Mouse (Mus musculus) hindbrain, embryonic 11.5 days (tissue): Measurements from ENCODE around the gene Nyap1. TPM values are rescaled to one million over a fixed set of nuclear protein-coding genes. Genes with fewer than 3 reads are reported as not detected.
A peak's percentile ranks its signal among the peaks of the same experiment; 100 is the strongest.

Experiments
- ATAC-seq: fragments of 200-750 bp; cut with Nextera tagmentation; 2 replicates; pipeline ENCODE4 v1.8.0; 2017; ENCODE audit warnings: mild to moderate bottlenecking, moderate TSS enrichment, moderate library complexity; ENCODE audit not compliant: low FRiP score
- DNase-seq: peaks from one replicate; pipeline ENCODE4 v3.0.0-alpha.2; 2015; ENCODE audit warnings: low spot score
- H3K27ac ChIP-seq: fragments of 300-500 bp; sonication (generic); 2 replicates; pipeline ENCODE4 v1.5.1; 2014; ENCODE audit warnings: mild to moderate bottlenecking, low read depth, low read length
- H3K27me3 ChIP-seq: fragments of 300-500 bp; sonication (generic); 2 replicates; pipeline ENCODE4 v1.6.1; 2014; ENCODE audit warnings: mild to moderate bottlenecking, low read length, moderate library complexity, mixed read lengths; ENCODE audit not compliant: control insufficient read depth, insufficient read depth
- H3K36me3 ChIP-seq: fragments of 300-500 bp; sonication (generic); 2 replicates; pipeline ENCODE4 v1.6.1; 2014; ENCODE audit warnings: mild to moderate bottlenecking, low read length, moderate library complexity, mixed read lengths; ENCODE audit not compliant: control insufficient read depth, insufficient read depth
- H3K4me1 ChIP-seq: fragments of 300-500 bp; sonication (generic); replicated peaks from 2 replicates; pipeline ENCODE4 v1.6.1; 2014; ENCODE audit warnings: low read length, mixed read lengths; ENCODE audit not compliant: control insufficient read depth, insufficient read depth
- H3K4me2 ChIP-seq: fragments of 300-500 bp; sonication (generic); replicated peaks from 2 replicates; pipeline ENCODE4 v1.6.1; 2014; ENCODE audit warnings: mild to moderate bottlenecking, low read depth, low read length
- H3K4me3 ChIP-seq: fragments of 300-500 bp; sonication (generic); 2 replicates; pipeline ENCODE4 v1.5.1; 2014; ENCODE audit warnings: low read depth, low read length
- H3K9ac ChIP-seq: fragments of 300-500 bp; sonication (generic); 2 replicates; pipeline ENCODE4 v1.6.1; 2014; ENCODE audit warnings: low read depth, low read length
- H3K9me3 ChIP-seq: fragments of 300-500 bp; sonication (generic); 2 replicates; pipeline ENCODE4 v1.6.1; 2016; ENCODE audit warnings: low read length; ENCODE audit not compliant: control insufficient read depth
- WGBS: fragments of 180-500 bp; shearing (Covaris S2); extraction: QIAGEN DNeasy Blood & Tissue Kit; methylation state at CpG from one replicate; pipeline ENCODE4 v1.1.7; 2014; 5-methylcytosine and 5-hydroxymethylcytosine counted together
- polyA plus RNA-seq: library from polyadenylated mRNA; unstranded; fragments of >200 nt; fragmentation: Nextera tagmentation; extraction: Ambion mirVana; gene quantifications from 2 replicates; pipeline ENCODE4 v1.2.1, GENCODE M21; 2014

Nyap1 gene
- polyA plus RNA-seq, 1 experiment from 2014 or later: 2.9 TPM

DNA sequence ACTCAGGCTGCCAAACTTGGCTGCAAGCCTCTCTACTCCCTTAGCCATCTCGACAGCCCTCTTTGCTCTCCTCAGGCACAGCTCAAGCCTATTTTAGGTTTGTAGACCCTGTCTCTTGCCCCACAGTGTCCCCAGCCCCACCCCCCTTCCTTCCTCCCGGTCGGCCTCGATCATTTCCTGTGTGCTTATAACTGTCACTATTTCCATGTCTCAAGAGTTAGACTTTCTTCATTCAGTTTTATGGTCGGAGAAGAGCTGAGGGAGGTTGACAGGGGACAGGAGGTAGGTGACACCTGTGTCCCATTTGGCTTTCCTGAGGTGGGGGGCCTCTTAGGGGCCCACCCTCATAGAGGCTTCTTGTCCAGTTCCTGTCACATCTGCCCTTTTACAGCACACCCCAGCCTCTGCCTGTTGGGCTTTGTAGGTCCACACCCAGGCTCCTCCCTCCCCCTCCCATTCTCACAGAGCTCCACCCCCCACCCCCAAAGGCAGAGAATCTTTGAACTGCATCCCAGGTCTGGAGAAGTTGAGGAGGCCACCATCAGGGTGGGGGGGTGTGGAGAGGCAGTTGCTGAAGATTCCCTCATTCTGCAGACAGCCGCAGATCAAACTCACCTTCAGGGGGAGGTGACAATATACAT lies 7.9 kb upstream of the Nyap1 start:
- Histone ChIP-seq H3K4me2 (no peak overlapping the region), H3K27ac (no peak overlapping the region), H3K4me1 (peaks cover 5% of the 10 kb centered on the region), H3K9ac (no peak overlapping the region), H3K36me3 (no peaks in the 10 kb centered on the region; the same call in 1 of the 2 replicates), H3K27me3 (no peaks in the 10 kb centered on the region), H3K4me3 (no peak overlapping the region), H3K9me3 (no peaks in the 10 kb centered on the region)
- DNase-seq: no peak
- WGBS: 79% methylated on average over 6 of the region's 6 CpGs
- no peak for ATAC-seq

DNA sequence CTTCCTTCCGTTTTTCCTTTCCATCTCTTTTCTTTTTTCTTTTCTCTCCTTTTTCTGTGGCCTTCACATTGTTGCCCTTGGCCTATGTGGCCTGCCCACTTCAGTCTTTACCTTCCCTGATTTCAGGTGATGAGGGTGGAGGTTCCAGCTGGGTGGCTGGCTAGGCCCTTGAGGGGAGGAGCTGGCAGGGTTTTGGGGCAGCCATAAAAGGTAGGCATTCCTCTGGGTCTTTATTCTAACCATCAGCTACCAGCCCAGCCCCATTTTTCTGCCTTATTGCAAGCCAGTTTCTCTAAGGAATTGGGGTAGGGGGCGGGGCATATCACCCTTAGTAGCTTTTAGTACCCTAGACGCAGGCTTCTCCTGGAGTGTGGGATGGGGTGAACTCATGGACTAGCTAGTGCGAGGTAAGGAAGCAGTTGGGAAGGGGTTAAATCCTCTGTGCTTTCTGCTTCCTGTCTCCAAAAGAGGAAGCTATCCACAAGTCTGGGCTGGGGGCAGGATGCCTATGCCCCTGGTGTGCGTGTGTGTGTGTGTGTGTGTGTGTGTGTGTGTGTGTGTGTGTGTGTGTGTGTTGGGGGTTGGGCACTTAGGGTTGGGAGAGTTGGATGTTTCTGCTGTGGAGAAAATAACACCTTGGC lies 6.8 kb upstream of the Nyap1 start:
- Histone ChIP-seq H3K4me1 (peaks cover 5% of the 10 kb centered on the region), H3K27ac (no peak overlapping the region), H3K4me3 (peak overlapping the region; percentile 1), H3K9me3 (no peaks in the 10 kb centered on the region), H3K4me2 (peak overlapping the region; percentile 14), H3K9ac (peak overlapping the region; percentile 11; the same call in 1 of the 2 replicates), H3K36me3 (no peaks in the 10 kb centered on the region; the same call in 1 of the 2 replicates), H3K27me3 (no peaks in the 10 kb centered on the region)
- WGBS: 51% methylated on average over 5 of the region's 5 CpGs
- DNase-seq (no peak), ATAC-seq (no peak)

GRCm38 (mm10) chr5:137747326-137747961 lies 6.0 kb upstream of the Nyap1 start:
- H3K4me2 ChIP-seq: peak overlapping the region; percentile 99
- peak overlapping the region; percentile 43 for H3K4me3 ChIP-seq
- no peaks in the 10 kb centered on the region for H3K27me3 ChIP-seq
- H3K4me1 ChIP-seq: peaks cover 5% of the 10 kb centered on the region
- H3K9me3 ChIP-seq: no peaks in the 10 kb centered on the region
- ATAC-seq (no peak), DNase-seq (no peak)
- H3K9ac ChIP-seq: peak overlapping the region; percentile 78
- WGBS: 7% methylated on average over 21 of the region's 26 CpGs
- H3K36me3 ChIP-seq: no peaks in the 10 kb centered on the region; the same call in 1 of the 2 replicates
- peak overlapping the region; percentile 84 for H3K27ac ChIP-seq

GRCm38 (mm10) chr5:137746851-137747325 lies 5.5 kb upstream of the Nyap1 start:
- WGBS: 2% methylated on average over 16 of the region's 16 CpGs
- Histone ChIP-seq H3K36me3 (no peaks in the 10 kb centered on the region; the same call in 1 of the 2 replicates), H3K4me1 (peaks cover 5% of the 10 kb centered on the region), H3K27ac (peak overlapping the region; percentile 84), H3K9me3 (no peaks in the 10 kb centered on the region), H3K4me2 (peak overlapping the region; percentile 99), H3K9ac (peak overlapping the region; percentile 78), H3K4me3 (peak overlapping the region; percentile 43), H3K27me3 (no peaks in the 10 kb centered on the region)
- DNase-seq: no peak
- no peak for ATAC-seq

GRCm38 (mm10) chr5:137746282-137746850 lies 5.0 kb upstream of the Nyap1 start:
- H3K27ac ChIP-seq: peak overlapping the region; percentile 84
- peak overlapping the region; percentile 43 for H3K4me3 ChIP-seq
- peak overlapping the region; percentile 99 for H3K4me2 ChIP-seq
- peak; percentile 67 for DNase-seq
- H3K4me1 ChIP-seq: peaks cover 5% of the 10 kb centered on the region
- H3K36me3 ChIP-seq: no peaks in the 10 kb centered on the region
- peak overlapping the region; percentile 78 for H3K9ac ChIP-seq
- no peaks in the 10 kb centered on the region for H3K27me3 ChIP-seq
- under 1% methylated on average over 20 of the region's 20 CpGs for WGBS
- H3K9me3 ChIP-seq: no peaks in the 10 kb centered on the region
- ATAC-seq: peak; percentile 37

DNA sequence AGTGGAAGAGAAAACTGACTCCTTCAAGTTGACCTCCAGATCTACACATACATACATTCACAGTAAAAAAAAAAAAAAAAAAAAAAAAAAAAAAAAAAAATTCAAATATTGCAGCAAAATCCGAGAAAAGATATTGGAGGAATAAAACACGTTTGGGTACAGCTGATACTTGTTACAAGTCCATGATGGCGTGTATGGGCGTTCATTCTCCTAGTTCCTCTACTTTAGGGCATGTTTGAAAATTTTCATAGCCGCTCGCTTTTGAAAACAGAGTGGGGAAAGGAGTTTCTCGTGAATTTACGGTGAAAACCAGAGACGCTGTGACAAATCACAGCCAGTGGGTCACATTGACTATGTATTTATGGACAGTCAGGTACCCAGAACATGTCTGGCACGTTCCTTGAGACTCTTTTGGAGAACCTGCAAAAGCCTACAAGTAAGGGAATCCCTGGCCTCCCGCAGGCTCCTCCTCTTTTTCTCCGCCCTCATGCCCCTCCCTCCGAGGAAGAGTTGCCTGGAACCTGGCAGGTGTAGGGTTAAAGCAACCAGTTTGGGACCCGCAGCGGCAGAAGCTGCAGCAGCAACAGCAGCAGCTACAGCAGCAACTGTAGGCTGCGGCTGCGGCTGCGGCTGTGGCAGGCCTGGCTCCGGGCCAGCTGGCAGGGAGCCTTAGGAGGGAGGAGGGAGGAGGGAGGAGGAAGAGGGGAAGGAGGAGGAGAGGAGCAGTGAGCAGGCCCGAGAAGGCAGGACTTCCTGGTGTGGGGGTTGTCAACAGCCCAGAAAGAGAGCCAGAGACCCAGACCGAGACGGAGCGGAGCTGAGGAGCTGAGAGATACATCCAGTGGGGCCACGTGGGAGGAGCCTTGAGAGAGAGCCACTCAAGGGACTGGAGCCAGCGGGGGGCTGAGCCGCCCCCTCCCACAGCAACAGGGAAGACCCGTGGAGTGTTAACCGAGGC lies 4.1 kb upstream of the Nyap1 start, which contains the start of gene Tsc22d4:
TSS of gene Tsc22d4 (plus strand) at position 517 of the 958 bp plus-strand sequence.
- DNase-seq: peak; percentile 91
- Histone ChIP-seq H3K4me3 (peak within 1 kb of the TSS; percentile 43), H3K36me3 (no peaks in the 10 kb centered on the region), H3K9me3 (no peaks in the 10 kb centered on the region), H3K27ac (peak within 1 kb of the TSS; percentile 84), H3K27me3 (no peaks in the 10 kb centered on the region), H3K4me2 (peak within 1 kb of the TSS; percentile 99), H3K4me1 (peaks cover 5% of the 10 kb centered on the region), H3K9ac (peak within 1 kb of the TSS; percentile 78)
- ATAC-seq: peak; percentile 83
- 4% methylated on average over 28 of the region's 28 CpGs for WGBS

GRCm38 (mm10) chr5:137744197-137744596 lies 2.8 kb upstream of the Nyap1 start:
- ATAC-seq: no peak
- Histone ChIP-seq H3K4me2 (no peak overlapping the region), H3K4me3 (no peak overlapping the region), H3K36me3 (no peaks in the 10 kb centered on the region), H3K9me3 (no peaks in the 10 kb centered on the region), H3K27me3 (no peaks in the 10 kb centered on the region), H3K9ac (no peak overlapping the region), H3K27ac (no peak overlapping the region), H3K4me1 (peaks cover 13% of the 10 kb centered on the region)
- 90% methylated on average over 7 of the region's 7 CpGs for WGBS
- DNase-seq: no peak

DNA sequence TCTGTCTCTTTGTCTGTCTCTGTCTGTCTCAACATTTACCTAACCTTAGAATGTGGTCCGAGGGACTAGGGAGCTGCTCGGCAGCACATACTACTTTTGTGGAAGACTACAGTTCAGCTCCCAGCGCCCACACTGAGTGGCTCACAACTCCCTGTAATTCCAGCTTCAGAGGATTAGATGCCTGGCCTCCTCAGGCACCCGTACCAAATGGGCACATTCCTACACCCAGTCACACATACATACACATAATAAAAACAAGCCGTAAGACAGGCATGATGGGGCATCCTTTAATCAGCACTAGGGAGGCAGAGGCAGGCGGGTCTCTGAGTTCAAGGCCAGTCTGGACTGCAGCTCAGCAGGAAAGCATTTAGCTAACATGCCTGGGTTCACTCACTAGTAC lies 1.4 kb upstream of the Nyap1 start:
- DNase-seq: no peak
- Histone ChIP-seq H3K36me3 (no peaks in the 10 kb centered on the region), H3K4me3 (no peak overlapping the region), H3K9ac (no peak overlapping the region), H3K27me3 (no peaks in the 10 kb centered on the region), H3K9me3 (no peaks in the 10 kb centered on the region), H3K27ac (no peak overlapping the region), H3K4me2 (no peak overlapping the region), H3K4me1 (peaks cover 17% of the 10 kb centered on the region)
- no peak for ATAC-seq
- 90% methylated on average over 6 of the region's 6 CpGs for WGBS
